Mouse (Mus musculus) left cerebral cortex, adult 2 months (tissue): Measurements from ENCODE around the gene Nrp1. TPM values are rescaled to one million over a fixed set of nuclear protein-coding genes. Genes with fewer than 3 reads are reported as not detected.

ENCODE experiments used
- DNase-seq, 2 experiments: peaks; one replicate each; pipeline ENCODE4 v3.0.0; 2021 to 2022; ENCODE audit warnings: low spot score in 2 of 2, mixed read lengths in 1 of 2; ENCODE audit errors: extremely low spot score in 1 of 2
- H3K27ac ChIP-seq: fragments of 200-600 bp; 2 replicates; pipeline ENCODE4 v1.8.1; 2022
- H3K4me3 ChIP-seq: fragments of 200-600 bp; 2 replicates; pipeline ENCODE4 v1.8.1; 2022
- CTCF ChIP-seq: fragments of 200-600 bp; IDR thresholded peaks from 2 replicates; pipeline ENCODE4 v1.8.1; 2022; ENCODE audit warnings: antibody characterized with exemption, mild to moderate bottlenecking, moderate library complexity
- intact Hi-C: fragments of 180-260 bp; cut with DNase I; formaldehyde crosslinking; loops from one replicate; pipeline ENCODE4 v1.15.1; 2025
- total RNA-seq, 2 experiments: library from RNA; stranded (reverse); gene quantifications; 2 replicates each; pipeline ENCODE4 v1.2.3; 2021

The Nrp1 gene
- total RNA-seq, 2 experiments from 2014 or later = 27.5 to 29.2 TPM

DNA sequence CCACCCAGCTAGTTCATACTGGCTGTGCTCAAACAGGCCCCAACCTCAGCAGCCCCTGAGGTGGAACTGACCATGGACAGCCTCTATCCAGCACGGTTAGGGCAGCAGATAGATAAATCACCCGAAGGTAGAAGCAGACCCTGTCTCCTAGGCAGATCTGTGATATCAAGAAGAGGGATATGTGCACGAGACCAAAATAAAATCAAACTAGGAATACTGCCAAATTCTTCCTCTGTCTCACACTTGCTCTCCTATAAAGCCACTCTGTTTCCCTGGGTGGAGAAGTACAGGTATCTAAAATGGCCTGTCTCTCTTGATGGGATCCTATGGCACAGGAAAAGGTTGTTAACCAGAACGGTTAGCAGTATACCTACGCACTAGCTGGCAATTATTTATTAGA lies 2.2 kb upstream of the Nrp1 start:
- Histone ChIP-seq H3K4me3 (no peak overlapping the region; the same call in 1 of the 2 replicates), H3K27ac (no peak overlapping the region; the same call in 1 of the 2 replicates)
- TF ChIP-seq CTCF = no peak
- DNase-seq = no peak
- intact Hi-C loops = loop anchor here (5.0 to 10.0 kb wide), 7 partner anchors 84 to 914 kb away; no protein-coding TSS in a partner anchor

DNA sequence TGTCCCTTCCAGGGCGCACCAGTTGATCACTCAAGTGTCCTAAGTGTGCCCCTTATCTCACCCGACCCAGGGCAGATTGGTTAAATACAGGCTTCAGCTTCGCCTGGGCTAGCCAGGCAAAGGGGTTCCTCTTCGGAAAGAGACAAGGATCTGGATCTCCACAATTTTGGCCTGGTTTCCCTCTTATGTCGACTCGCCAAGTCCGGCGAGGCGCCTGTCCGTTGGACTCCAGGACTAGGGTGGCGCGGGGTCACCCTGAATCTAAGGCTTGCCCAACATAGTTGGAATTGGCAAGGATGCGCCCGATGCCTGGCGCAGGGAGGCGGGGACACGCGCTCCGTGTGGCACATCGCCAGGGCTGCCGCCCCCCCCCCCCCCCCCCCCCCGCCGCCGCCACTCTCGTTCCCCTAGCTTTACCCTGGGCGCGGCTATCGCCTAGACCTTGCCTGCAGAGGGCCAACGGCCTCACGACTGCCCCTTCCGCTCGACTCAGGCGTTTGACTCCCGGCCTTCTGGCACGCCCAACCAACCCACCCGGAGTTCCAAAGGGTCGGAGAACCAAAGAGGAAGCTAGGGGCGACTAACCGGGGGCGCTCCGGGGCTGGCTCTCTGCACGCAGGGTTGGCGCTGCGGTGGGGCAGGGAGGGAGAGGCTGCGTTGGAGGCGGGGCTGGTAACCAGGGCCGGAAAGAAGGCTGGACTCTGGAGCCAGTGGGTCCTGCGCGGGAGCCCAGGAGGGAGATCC lies 1.4 kb upstream of the Nrp1 start:
- H3K4me3 ChIP-seq = peak overlapping the region; percentile 57
- peak overlapping the region; percentile 95 for H3K27ac ChIP-seq
- TF ChIP-seq CTCF = peak; percentile 15
- intact Hi-C loops = loop anchor here (5.0 to 10.0 kb wide), 7 partner anchors 85 to 915 kb away; no protein-coding TSS in a partner anchor
- peak; percentile 53 to 56 for DNase-seq

DNA sequence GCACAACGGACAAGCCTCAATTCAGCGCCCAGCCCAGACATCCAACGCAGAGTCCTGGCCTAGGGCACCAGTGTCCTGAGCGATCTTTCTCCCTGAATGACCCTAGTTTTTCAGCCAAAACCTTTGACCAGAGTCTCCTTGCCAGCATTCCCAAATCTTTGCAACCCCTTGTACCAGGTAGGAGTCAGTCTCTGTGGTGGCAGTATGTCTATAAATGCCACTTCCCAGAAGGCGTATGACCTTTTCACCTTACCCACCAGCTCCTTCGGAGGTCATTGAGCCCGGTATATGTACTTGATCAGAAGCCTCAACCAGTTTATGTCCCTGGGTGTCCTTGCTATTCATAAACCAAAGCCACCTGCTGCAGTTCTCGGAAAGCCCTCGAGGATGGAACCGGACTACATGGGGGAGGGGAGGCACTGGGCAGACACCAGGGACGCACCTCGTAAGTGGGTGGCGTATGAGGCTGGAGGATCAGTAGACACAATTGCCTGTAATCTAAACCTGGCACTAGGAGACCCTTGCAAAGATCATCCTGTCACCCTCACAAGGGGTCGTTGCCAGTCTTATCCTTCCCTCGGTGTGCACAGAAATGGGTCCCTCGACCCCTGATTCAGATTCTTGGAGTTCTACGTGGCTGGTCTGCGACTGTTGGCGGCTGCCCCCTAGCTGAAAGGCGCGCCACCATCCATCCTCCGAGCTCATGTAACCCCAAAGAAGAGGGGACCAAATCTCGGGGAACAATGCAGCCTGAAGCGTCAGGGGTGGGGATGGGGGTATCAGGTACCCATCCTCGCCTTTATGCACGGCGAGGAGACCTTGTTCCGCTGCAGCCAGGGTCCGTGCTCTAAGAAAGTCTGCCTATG lies 631 bp upstream of the Nrp1 start:
- TF ChIP-seq CTCF = peak; percentile 73
- H3K27ac ChIP-seq = peak overlapping the region; percentile 95
- DNase-seq = peak; percentile 70 to 71
- intact Hi-C loops = loop anchor here (2.0 to 10.0 kb wide), 10 partner anchors 85 to 915 kb away; no protein-coding TSS in a partner anchor
- H3K4me3 ChIP-seq = peak overlapping the region; percentile 57

DNA sequence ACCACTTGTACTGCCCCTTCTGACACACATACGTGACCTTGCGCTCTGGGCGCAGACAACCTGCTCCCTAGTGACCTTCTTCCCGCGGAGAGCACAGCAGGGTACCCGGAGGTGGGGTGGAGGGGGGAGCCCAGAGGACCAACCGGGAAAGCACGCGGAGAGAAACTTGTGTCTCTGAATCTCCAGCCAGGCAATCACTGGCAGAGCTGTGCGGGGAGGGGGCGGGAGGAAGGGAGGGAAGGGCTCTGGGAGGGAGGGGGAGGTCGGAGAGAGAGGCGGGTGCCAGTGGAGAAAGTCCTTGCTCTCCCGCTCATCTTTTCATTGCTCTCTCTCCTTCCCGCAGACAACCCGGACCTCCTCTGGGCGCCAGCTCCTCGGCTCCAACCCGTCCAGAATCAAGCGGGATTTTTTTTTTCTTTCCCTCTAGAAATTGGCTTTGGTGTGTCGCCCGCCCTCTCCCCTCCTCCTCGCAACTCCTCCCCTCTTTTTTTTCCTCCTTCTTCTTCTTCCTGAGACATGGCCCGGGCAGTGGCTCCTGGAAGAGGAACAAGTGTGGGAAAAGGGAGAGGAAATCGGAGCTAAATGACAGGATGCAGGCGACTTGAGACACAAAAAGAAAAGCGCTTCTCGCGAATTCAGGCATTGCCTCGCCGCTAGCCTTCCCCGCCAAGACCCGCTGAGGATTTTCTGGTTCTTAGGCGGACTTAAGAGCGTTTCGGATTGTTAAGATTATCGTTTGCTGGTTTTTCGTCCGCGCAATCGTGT lies 534 bp downstream of the Nrp1 start:
- peak; percentile 53 to 54 for DNase-seq
- no peak for TF ChIP-seq CTCF
- intact Hi-C loops = loop anchor here (2.0 to 10.0 kb wide), 10 partner anchors 87 to 917 kb away; no protein-coding TSS in a partner anchor
- peak overlapping the region; percentile 57 for H3K4me3 ChIP-seq
- H3K27ac ChIP-seq = peak overlapping the region; percentile 95

DNA sequence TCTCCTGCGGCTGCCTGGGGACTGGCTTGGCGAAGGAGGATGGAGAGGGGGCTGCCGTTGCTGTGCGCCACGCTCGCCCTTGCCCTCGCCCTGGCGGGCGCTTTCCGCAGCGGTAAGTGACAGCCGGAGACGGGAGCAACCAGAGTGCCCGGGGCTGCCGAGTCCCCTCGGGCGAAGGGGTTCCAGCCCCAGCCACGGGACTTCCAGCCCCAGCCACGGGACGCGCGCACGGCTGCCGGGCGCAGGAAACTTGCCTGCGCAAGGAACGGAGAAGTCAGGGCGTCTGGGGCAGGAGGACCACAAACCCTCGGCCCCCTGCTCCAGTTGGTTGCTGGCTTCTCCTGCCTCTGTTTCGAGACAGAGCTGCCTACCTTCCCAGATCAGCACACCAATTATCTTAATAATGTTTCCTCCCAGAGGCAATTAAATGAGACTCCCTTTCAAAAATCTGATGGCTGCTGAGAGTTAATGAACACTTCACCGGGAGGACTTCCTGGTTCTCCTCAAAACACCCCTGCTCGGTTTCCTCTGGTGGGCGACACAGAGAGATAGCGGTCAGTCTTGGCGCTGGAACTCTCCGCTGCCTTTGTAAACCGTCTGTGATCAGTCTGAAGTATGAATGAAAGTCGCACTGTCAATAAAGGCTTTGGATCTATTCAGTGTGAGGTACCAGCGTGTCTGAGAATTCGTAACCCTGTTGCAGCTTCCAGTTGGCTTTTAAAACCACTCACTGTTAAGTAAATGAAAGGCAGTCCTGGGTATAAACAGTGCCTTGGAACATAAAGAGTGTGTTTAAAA lies 1.3 kb downstream of the Nrp1 start:
- DNase-seq = peak; percentile 40 to 46
- Histone ChIP-seq H3K27ac (peak overlapping the region; percentile 95), H3K4me3 (peak overlapping the region; percentile 57)
- intact Hi-C loops = loop anchor here (2.0 to 10.0 kb wide), 12 partner anchors 87 to 1027 kb away; no protein-coding TSS in a partner anchor
- no peak; the same call in 1 of the 2 replicates for TF ChIP-seq CTCF

DNA sequence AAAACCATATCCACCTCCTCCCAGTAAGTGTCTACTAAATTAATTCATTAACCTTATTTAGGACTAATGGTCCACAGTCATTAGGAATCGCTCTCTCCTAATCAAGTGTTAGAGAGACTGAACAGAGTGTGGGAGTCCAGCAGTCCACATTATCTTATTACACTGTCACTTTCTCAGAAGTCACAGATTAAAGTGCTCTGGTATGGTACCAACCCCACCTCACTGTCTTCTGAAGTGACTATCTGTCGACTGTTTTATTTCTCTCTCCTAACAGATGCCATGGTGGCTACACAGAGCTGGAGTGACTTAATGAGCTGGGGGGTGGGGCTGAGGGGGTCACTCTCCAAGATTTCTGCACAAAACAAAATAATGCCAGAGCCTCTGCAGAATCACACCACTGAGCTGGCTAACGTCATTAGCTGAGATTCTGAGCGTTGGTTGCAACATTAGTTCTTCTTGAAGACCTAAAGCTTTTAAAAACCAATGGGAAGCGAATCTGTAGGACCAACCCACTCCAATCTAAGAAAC lies 3.0 kb downstream of the Nrp1 start:
- no peak for DNase-seq
- H3K27ac ChIP-seq = no peak overlapping the region
- TF ChIP-seq CTCF = no peak
- peak overlapping the region; percentile 35 for H3K4me3 ChIP-seq
- intact Hi-C loops = loop anchor here (5.0 kb wide), 2 partner anchors 754 to 1029 kb away; no protein-coding TSS in a partner anchor

DNA sequence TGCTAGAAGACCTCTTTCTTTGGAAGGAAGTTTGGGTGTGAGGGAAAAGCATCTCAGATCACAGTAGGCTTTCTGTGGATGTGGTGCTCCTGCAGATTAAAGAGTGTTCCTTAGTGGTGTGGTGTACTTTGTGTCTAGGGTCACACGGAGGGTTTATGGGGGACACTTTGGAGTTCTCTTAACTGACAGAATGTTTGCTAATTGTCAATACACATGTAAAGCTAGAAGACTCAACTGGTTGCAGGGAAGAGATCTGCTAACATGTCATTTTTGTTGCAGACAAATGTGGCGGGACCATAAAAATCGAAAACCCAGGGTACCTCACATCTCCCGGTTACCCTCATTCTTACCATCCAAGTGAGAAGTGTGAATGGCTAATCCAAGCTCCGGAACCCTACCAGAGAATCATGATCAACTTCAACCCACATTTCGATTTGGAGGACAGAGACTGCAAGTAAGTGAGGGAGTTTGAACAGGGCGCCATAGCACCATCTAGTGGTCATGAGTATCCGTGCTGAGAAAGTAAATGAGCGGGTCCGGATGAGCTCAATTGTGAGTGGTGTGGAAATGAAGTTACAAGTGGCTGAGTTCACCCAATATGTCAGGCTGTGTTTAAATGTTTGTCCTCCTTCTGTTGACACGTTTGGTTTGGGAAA lies 4.7 kb downstream of the Nrp1 start:
- TF ChIP-seq CTCF = peak; percentile 95
- Histone ChIP-seq H3K4me3 (peak overlapping the region; percentile 35), H3K27ac (no peak overlapping the region)
- intact Hi-C loops = loop anchor here (1.0 to 5.0 kb wide), 4 partner anchors 128 to 1173 kb away; no protein-coding TSS in a partner anchor
- peak; percentile 78 to 79 for DNase-seq

DNA sequence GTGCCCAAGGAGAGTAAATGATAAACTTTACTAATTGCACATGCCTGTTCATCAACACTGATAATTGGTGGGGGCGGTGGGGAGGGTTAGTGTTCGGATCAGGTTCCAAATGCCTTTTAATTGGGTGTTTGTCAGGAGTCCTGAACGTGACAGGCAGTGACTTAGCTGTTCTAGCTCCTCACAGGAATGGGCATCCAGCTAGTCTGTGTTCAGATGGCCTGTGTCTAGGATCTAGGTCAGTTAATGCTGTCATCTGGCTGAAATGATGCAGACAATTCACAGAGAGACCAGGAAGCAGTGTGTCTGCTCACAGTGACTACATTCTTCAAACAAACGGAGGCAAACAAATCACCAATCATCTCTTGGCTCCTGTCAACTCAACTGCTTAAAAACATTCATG lies 12.1 kb downstream of the Nrp1 start:
- no peak for TF ChIP-seq CTCF
- H3K27ac ChIP-seq = no peak overlapping the region
- intact Hi-C loops = no loop called here
- no peak for DNase-seq
- H3K4me3 ChIP-seq = no peak overlapping the region

DNA sequence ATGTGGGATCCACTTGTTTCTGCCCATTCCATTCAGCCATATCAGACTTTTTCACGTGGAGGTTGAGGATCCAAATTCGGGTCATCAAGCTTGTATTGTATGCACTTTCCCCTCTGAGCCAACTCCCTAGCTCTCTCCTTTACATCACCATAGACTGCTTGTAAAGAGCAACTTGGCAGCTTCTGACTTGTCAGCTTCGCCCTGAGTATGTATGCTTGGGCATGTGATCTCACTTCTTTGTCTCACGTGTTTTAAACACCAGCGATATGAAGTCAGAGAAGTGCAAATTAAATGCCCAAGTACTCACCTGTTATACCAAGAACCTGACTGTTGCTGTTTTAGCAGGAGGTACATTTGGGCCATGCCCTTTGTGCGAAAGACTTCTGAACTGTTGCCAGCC lies 12.6 kb downstream of the Nrp1 start:
- intact Hi-C loops = no loop called here
- H3K4me3 ChIP-seq = no peak overlapping the region
- no peak overlapping the region for H3K27ac ChIP-seq
- no peak for DNase-seq
- no peak for TF ChIP-seq CTCF

DNA sequence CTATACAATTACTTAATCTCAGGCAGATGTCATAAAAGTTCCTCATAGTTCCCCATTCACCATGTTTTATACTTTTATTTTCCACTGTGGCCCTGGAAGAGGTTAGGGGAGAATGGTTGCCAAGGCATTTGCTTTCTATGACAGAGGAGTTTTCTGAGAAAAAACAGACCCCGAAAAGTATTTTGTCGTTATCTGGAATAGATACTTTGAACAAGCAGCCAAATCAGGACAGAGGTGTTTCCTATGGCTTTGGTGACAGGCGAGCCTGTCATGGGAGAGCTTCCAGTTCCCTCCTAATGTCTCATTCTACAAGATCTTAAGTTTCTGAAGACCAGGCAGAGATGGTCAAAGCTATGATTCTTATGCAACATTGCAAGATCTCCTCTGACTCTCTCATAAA lies 13.4 kb downstream of the Nrp1 start:
- TF ChIP-seq CTCF = no peak
- Histone ChIP-seq H3K27ac (no peak overlapping the region), H3K4me3 (no peak overlapping the region)
- DNase-seq = no peak
- intact Hi-C loops = no loop called here
